Mouse (Mus musculus): ENCODE measurements around the gene Ism1. TPM values are rescaled to one million over a fixed set of nuclear protein-coding genes. Genes with fewer than 3 reads are reported as not detected.

Gene Ism1
- polyA plus RNA-seq, 1 experiment from 2014 or later, result 1.6 TPM

- H3K27ac ChIP-seq, result no peak overlapping the region
- H3K9ac ChIP-seq, result no peak overlapping the region
- H3K36me3 ChIP-seq, result no peaks in the 10 kb centered on the region
- H3K9me3 ChIP-seq, result no peaks in the 10 kb centered on the region
- no peak for ATAC-seq (ENCODE audit: insufficient read depth, low FRiP score, low read depth)
- no peaks in the 10 kb centered on the region for H3K4me1 ChIP-seq
- H3K27me3 ChIP-seq (replicated peaks), result no peaks in the 10 kb centered on the region
- WGBS, result 14% methylated on average over 1 of the region's 1 CpGs
- H3K4me3 ChIP-seq (replicated peaks), result no peak overlapping the region
- no peak overlapping the region for H3K4me2 ChIP-seq
These were observed 98.7 kb downstream of the Ism1 start for GRCm38 (mm10) chr2:139776644-139777043.

DNA sequence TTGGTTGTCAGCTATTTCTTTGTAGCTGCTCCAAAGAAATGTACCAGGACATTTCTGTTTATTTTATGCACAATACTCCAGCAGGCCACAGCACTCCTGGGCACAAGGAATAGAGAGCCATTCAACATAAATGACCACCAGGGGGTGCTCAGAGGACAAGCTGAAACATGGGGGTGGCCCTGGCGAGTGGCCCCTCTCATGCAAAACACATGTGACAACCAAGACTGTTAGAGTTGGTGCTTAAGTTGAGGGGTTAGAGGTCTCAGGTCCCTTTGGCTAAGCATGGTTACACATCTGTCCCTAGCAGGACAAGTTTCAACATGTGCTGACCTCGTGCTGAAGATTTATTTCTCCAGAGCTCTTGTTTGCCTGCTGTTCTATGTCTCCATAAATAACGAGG lies 100.3 kb downstream of the Ism1 start:
- Histone ChIP-seq H3K4me2 (no peak overlapping the region), H3K9ac (no peak overlapping the region), H3K4me3 (replicated peaks) (no peak overlapping the region), H3K27me3 (replicated peaks) (no peaks in the 10 kb centered on the region), H3K36me3 (no peaks in the 10 kb centered on the region), H3K9me3 (no peaks in the 10 kb centered on the region), H3K27ac (no peak overlapping the region), H3K4me1 (no peaks in the 10 kb centered on the region)
- ATAC-seq (ENCODE audit: insufficient read depth, low FRiP score, low read depth), result no peak
- 40% methylated on average over 3 of the region's 3 CpGs for WGBS

- H3K27ac ChIP-seq, result no peak overlapping the region
- no peak overlapping the region for H3K4me3 ChIP-seq (replicated peaks)
- ATAC-seq (ENCODE audit: insufficient read depth, low FRiP score, low read depth), result no peak
- no peak overlapping the region for H3K9ac ChIP-seq
- no peak overlapping the region for H3K4me2 ChIP-seq
- no peaks in the 10 kb centered on the region for H3K4me1 ChIP-seq
- 83% methylated on average over 8 of the region's 8 CpGs for WGBS
- no peaks in the 10 kb centered on the region for H3K9me3 ChIP-seq
- H3K36me3 ChIP-seq, result no peaks in the 10 kb centered on the region
- no peaks in the 10 kb centered on the region for H3K27me3 ChIP-seq (replicated peaks)
These were observed 105.4 kb downstream of the Ism1 start for GRCm38 (mm10) chr2:139783318-139783850.

- WGBS, result 38% methylated on average over 1 of the region's 1 CpGs
- H3K9me3 ChIP-seq, result no peaks in the 10 kb centered on the region
- H3K27me3 ChIP-seq (replicated peaks), result no peaks in the 10 kb centered on the region
- no peak for ATAC-seq (ENCODE audit: insufficient read depth, low FRiP score, low read depth)
- no peak overlapping the region for H3K4me3 ChIP-seq (replicated peaks)
- H3K4me1 ChIP-seq, result no peaks in the 10 kb centered on the region
- no peak overlapping the region for H3K4me2 ChIP-seq
- H3K27ac ChIP-seq, result no peak overlapping the region
- H3K36me3 ChIP-seq, result no peaks in the 10 kb centered on the region
- H3K9ac ChIP-seq, result no peak overlapping the region
These were observed 106.5 kb downstream of the Ism1 start for GRCm38 (mm10) chr2:139784465-139784864.

DNA sequence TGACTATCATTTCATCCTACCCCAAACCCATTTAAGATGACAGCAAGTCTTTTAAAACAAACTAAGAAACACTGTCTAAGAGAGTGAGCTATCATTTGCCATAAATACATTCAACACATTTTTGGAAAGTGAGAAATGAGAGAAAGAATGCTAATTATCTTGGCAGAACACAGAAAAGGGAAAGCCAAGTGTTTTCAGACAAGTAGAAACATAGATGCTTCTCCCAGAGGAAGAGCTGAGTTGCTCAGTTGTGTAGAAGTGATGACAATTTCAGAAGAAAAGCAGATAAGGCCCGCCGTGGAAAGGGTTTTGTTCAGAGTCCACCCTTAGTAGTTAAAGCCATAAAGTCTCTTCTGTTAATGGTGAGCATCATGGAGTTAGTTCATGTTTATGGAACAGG lies 107.0 kb downstream of the Ism1 start:
- Histone ChIP-seq H3K27ac (no peak overlapping the region), H3K9me3 (no peaks in the 10 kb centered on the region), H3K27me3 (replicated peaks) (no peaks in the 10 kb centered on the region), H3K9ac (no peak overlapping the region), H3K4me2 (no peak overlapping the region), H3K36me3 (no peaks in the 10 kb centered on the region), H3K4me3 (replicated peaks) (no peak overlapping the region), H3K4me1 (no peaks in the 10 kb centered on the region)
- ATAC-seq (ENCODE audit: insufficient read depth, low FRiP score, low read depth), result no peak
- 46% methylated on average over 2 of the region's 2 CpGs for WGBS

DNA sequence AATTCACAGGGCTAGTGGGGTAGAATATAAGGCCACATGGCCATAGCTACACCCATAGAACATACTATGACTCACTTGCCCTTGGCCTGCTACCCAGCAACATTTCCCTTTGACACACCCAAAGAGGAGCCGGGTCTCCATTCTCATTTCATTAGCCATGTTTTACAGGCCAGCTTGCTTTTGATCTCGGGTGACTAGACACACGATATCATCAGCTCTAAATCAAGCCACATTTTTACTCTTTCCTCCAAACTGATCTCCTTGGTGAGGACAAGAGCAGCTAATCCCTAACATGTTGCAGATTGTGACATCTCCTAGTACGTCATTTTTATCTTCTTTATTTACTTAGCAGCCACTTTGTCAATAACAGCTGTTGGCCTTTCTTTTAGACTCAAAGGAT lies 110.7 kb downstream of the Ism1 start:
- Histone ChIP-seq H3K27ac (no peak overlapping the region), H3K36me3 (no peaks in the 10 kb centered on the region), H3K9ac (no peak overlapping the region), H3K27me3 (replicated peaks) (no peaks in the 10 kb centered on the region), H3K9me3 (no peaks in the 10 kb centered on the region), H3K4me3 (replicated peaks) (no peak overlapping the region), H3K4me2 (no peak overlapping the region), H3K4me1 (no peaks in the 10 kb centered on the region)
- WGBS, result 54% methylated on average over 4 of the region's 4 CpGs
- no peak for ATAC-seq (ENCODE audit: insufficient read depth, low FRiP score, low read depth)

GRCm38 (mm10) chr2:139792345-139793120 lies 114.6 kb downstream of the Ism1 start:
- no peak overlapping the region for H3K27ac ChIP-seq
- no peaks in the 10 kb centered on the region for H3K9me3 ChIP-seq
- no peak overlapping the region for H3K4me2 ChIP-seq
- no peak overlapping the region for H3K9ac ChIP-seq
- 70% methylated on average over 9 of the region's 9 CpGs for WGBS
- no peak for ATAC-seq (ENCODE audit: insufficient read depth, low FRiP score, low read depth)
- no peaks in the 10 kb centered on the region for H3K36me3 ChIP-seq
- H3K4me3 ChIP-seq (replicated peaks), result no peak overlapping the region
- H3K27me3 ChIP-seq (replicated peaks), result no peaks in the 10 kb centered on the region
- H3K4me1 ChIP-seq, result no peaks in the 10 kb centered on the region

DNA sequence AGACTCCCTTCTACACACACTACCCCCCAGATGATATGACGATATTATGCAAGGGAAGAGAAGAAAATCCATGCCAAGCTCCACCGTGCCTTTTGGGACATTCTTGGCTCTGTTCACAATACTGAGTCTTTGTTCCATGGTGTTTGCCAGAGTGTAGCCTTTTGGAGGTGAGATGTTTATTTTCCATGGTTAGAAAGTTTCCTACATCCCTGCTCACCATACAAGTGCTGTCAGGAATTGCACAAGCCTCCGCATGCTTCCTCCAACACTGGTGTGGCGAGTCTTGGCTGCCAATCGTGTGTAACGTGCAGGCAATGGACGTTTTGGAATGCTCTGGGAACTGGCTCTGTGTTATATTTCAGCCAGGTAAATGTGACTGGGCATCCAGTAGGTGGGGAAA lies 126.1 kb downstream of the Ism1 start:
- H3K27me3 ChIP-seq (replicated peaks), result no peaks in the 10 kb centered on the region
- H3K36me3 ChIP-seq, result no peaks in the 10 kb centered on the region
- no peak overlapping the region for H3K9ac ChIP-seq
- no peak overlapping the region for H3K4me3 ChIP-seq (replicated peaks)
- H3K9me3 ChIP-seq, result no peaks in the 10 kb centered on the region
- no peak overlapping the region for H3K4me2 ChIP-seq
- H3K4me1 ChIP-seq, result no peaks in the 10 kb centered on the region
- 72% methylated on average over 7 of the region's 7 CpGs for WGBS
- ATAC-seq (ENCODE audit: insufficient read depth, low FRiP score, low read depth), result no peak
- H3K27ac ChIP-seq, result no peak overlapping the region

- 92% methylated on average over 6 of the region's 6 CpGs for WGBS
- Histone ChIP-seq H3K27ac (no peak overlapping the region), H3K9ac (no peak overlapping the region), H3K9me3 (no peaks in the 10 kb centered on the region), H3K4me2 (no peak overlapping the region), H3K4me1 (no peaks in the 10 kb centered on the region), H3K36me3 (no peaks in the 10 kb centered on the region), H3K4me3 (replicated peaks) (no peak overlapping the region), H3K27me3 (replicated peaks) (no peaks in the 10 kb centered on the region)
- no peak for ATAC-seq (ENCODE audit: insufficient read depth, low FRiP score, low read depth)
These were observed 129.9 kb downstream of the Ism1 start for GRCm38 (mm10) chr2:139807887-139808286.

Other genes with a start within 250 kb of the Ism1 start
- gene Sptlc3, start 184.3 kb upstream of the Ism1 start, polyA plus RNA-seq (2015; fragmentation: Nextera tagmentation; extraction: Ambion mirVana), result 4.2 and 8.8 TPM in 2 replicates